Mouse (Mus musculus): ENCODE measurements around the gene Pip4k2c. TPM values are rescaled to one million over a fixed set of nuclear protein-coding genes. Genes with fewer than 3 reads are reported as not detected.
"Not testable (repeated sequence)": the region's sequence is repeated elsewhere in the genome, so short reads cannot be mapped to it uniquely, and the experiment has no call there.

Pip4k2c gene
- polyA plus RNA-seq, 1 experiment from 2014 or later: 15.5 TPM

GRCm38 (mm10) chr10:127194428-127195327, 16.7 kb downstream of the Pip4k2c start:
- Histone ChIP-seq H3K9me3 (ENCODE audit: control insufficient read depth, low read length) (no peaks in the 10 kb centered on the region), H3K4me3 (ENCODE audit: low read depth, low read length) (peak overlapping the region; percentile 97), H3K36me3 (ENCODE audit: control insufficient read depth, insufficient read depth, low read length) (peaks cover 23% of the 10 kb centered on the region), H3K4me1 (ENCODE audit: control insufficient read depth, insufficient read depth, low read length) (peaks cover 27% of the 10 kb centered on the region), H3K4me2 (ENCODE audit: low read depth, low read length) (peak overlapping the region; percentile 84), H3K27ac (ENCODE audit: low read depth, low read length) (peak overlapping the region; percentile 86), H3K27me3 (ENCODE audit: control insufficient read depth, insufficient read depth, low read length) (no peaks in the 10 kb centered on the region), H3K9ac (replicated peaks; ENCODE audit: low read depth, low read length) (peak overlapping the region; percentile 95)
- 18% methylated on average over 22 of the region's 22 CpGs for WGBS
- ATAC-seq (ENCODE audit: low read depth): peak; percentile 39; the same call in 1 of the 2 replicates

- no peak for ATAC-seq (ENCODE audit: low read depth)
These were observed 18.4 kb downstream of the Pip4k2c start for GRCm38 (mm10) chr10:127193011-127193410.

GRCm38 (mm10) chr10:127192057-127192328, 19.4 kb downstream of the Pip4k2c start:
- not testable (repeated sequence) for ATAC-seq (ENCODE audit: low read depth); H3K9ac ChIP-seq (replicated peaks; ENCODE audit: low read depth, low read length); H3K4me2 ChIP-seq (ENCODE audit: low read depth, low read length); H3K27me3 ChIP-seq (ENCODE audit: control insufficient read depth, insufficient read depth, low read length); H3K9me3 ChIP-seq (ENCODE audit: control insufficient read depth, low read length); H3K27ac ChIP-seq (ENCODE audit: low read depth, low read length); H3K4me3 ChIP-seq (ENCODE audit: low read depth, low read length)
- H3K4me1 ChIP-seq (ENCODE audit: control insufficient read depth, insufficient read depth, low read length): peaks cover 39% of the 10 kb centered on the region
- 84% methylated on average over 1 of the region's 1 CpGs for WGBS
- H3K36me3 ChIP-seq (ENCODE audit: control insufficient read depth, insufficient read depth, low read length): peaks cover 11% of the 10 kb centered on the region; the same call in 1 of the 2 replicates

More at GRCm38 (mm10) chr10:127193011-127193410, 18.4 kb downstream of the Pip4k2c start:
- no peak overlapping the region for H3K9ac ChIP-seq (replicated peaks; ENCODE audit: low read depth, low read length)
- no peaks in the 10 kb centered on the region for H3K27me3 ChIP-seq (ENCODE audit: control insufficient read depth, insufficient read depth, low read length)
- WGBS: 79% methylated on average over 9 of the region's 9 CpGs
- no peak overlapping the region for H3K27ac ChIP-seq (ENCODE audit: low read depth, low read length)
- peaks cover 11% of the 10 kb centered on the region; the same call in 1 of the 2 replicates for H3K36me3 ChIP-seq (ENCODE audit: control insufficient read depth, insufficient read depth, low read length)
- no peak overlapping the region for H3K4me2 ChIP-seq (ENCODE audit: low read depth, low read length)
- H3K4me3 ChIP-seq (ENCODE audit: low read depth, low read length): no peak overlapping the region
- H3K4me1 ChIP-seq (ENCODE audit: control insufficient read depth, insufficient read depth, low read length): peaks cover 35% of the 10 kb centered on the region
- H3K9me3 ChIP-seq (ENCODE audit: control insufficient read depth, low read length): no peaks in the 10 kb centered on the region

GRCm38 (mm10) chr10:127191191-127192056, 20.0 kb downstream of the Pip4k2c start:
- peaks cover 11% of the 10 kb centered on the region; the same call in 1 of the 2 replicates for H3K36me3 ChIP-seq (ENCODE audit: control insufficient read depth, insufficient read depth, low read length)
- H3K9ac ChIP-seq (replicated peaks; ENCODE audit: low read depth, low read length): no peak overlapping the region
- no peaks in the 10 kb centered on the region for H3K9me3 ChIP-seq (ENCODE audit: control insufficient read depth, low read length)
- H3K4me3 ChIP-seq (ENCODE audit: low read depth, low read length): no peak overlapping the region
- H3K4me2 ChIP-seq (ENCODE audit: low read depth, low read length): no peak overlapping the region
- no peak for ATAC-seq (ENCODE audit: low read depth)
- H3K27ac ChIP-seq (ENCODE audit: low read depth, low read length): no peak overlapping the region
- no peaks in the 10 kb centered on the region for H3K27me3 ChIP-seq (ENCODE audit: control insufficient read depth, insufficient read depth, low read length)
- WGBS: 84% methylated on average over 19 of the region's 19 CpGs
- H3K4me1 ChIP-seq (ENCODE audit: control insufficient read depth, insufficient read depth, low read length): peaks cover 37% of the 10 kb centered on the region

GRCm38 (mm10) chr10:127190398-127191190, 20.8 kb downstream of the Pip4k2c start:
- Histone ChIP-seq H3K4me2 (ENCODE audit: low read depth, low read length) (peak overlapping the region; percentile 85), H3K9me3 (ENCODE audit: control insufficient read depth, low read length) (no peaks in the 10 kb centered on the region), H3K36me3 (ENCODE audit: control insufficient read depth, insufficient read depth, low read length) (peaks cover 11% of the 10 kb centered on the region; the same call in 1 of the 2 replicates), H3K4me1 (ENCODE audit: control insufficient read depth, insufficient read depth, low read length) (peaks cover 32% of the 10 kb centered on the region), H3K27ac (ENCODE audit: low read depth, low read length) (no peak overlapping the region), H3K27me3 (ENCODE audit: control insufficient read depth, insufficient read depth, low read length) (no peaks in the 10 kb centered on the region), H3K4me3 (ENCODE audit: low read depth, low read length) (no peak overlapping the region), H3K9ac (replicated peaks; ENCODE audit: low read depth, low read length) (0 out of 2 replicates have a peak overlapping the region, but pooled peaks have one; percentile 69)
- 31% methylated on average over 13 of the region's 14 CpGs for WGBS
- ATAC-seq (ENCODE audit: low read depth): no peak

GRCm38 (mm10) chr10:127189651-127190381, 21.6 kb downstream of the Pip4k2c start, which contains the start of gene Arhgef25:
Gene Arhgef25 (minus strand): TSS chr10:127190083.
- H3K27me3 ChIP-seq (ENCODE audit: control insufficient read depth, insufficient read depth, low read length): no peaks in the 10 kb centered on the region
- peaks cover 30% of the 10 kb centered on the region for H3K4me1 ChIP-seq (ENCODE audit: control insufficient read depth, insufficient read depth, low read length)
- H3K4me2 ChIP-seq (ENCODE audit: low read depth, low read length): peak within 1 kb of the TSS; percentile 85
- ATAC-seq (ENCODE audit: low read depth): no peak
- peak within 1 kb of the TSS; percentile 60 for H3K27ac ChIP-seq (ENCODE audit: low read depth, low read length)
- no peaks in the 10 kb centered on the region for H3K9me3 ChIP-seq (ENCODE audit: control insufficient read depth, low read length)
- 3% methylated on average over 35 of the region's 35 CpGs for WGBS
- H3K9ac ChIP-seq (replicated peaks; ENCODE audit: low read depth, low read length): peak within 1 kb of the TSS; percentile 69
- H3K4me3 ChIP-seq (ENCODE audit: low read depth, low read length): peak within 1 kb of the TSS; percentile 45
- peaks cover 11% of the 10 kb centered on the region; the same call in 1 of the 2 replicates for H3K36me3 ChIP-seq (ENCODE audit: control insufficient read depth, insufficient read depth, low read length)

GRCm38 (mm10) chr10:127189116-127189650, 22.2 kb downstream of the Pip4k2c start:
- WGBS: 1% methylated on average over 26 of the region's 26 CpGs
- Histone ChIP-seq H3K9me3 (ENCODE audit: control insufficient read depth, low read length) (no peaks in the 10 kb centered on the region), H3K4me1 (ENCODE audit: control insufficient read depth, insufficient read depth, low read length) (peaks cover 27% of the 10 kb centered on the region), H3K27me3 (ENCODE audit: control insufficient read depth, insufficient read depth, low read length) (no peaks in the 10 kb centered on the region), H3K36me3 (ENCODE audit: control insufficient read depth, insufficient read depth, low read length) (peaks cover 11% of the 10 kb centered on the region; the same call in 1 of the 2 replicates), H3K27ac (ENCODE audit: low read depth, low read length) (peak overlapping the region; percentile 60), H3K4me3 (ENCODE audit: low read depth, low read length) (peak overlapping the region; percentile 45), H3K4me2 (ENCODE audit: low read depth, low read length) (peak overlapping the region; percentile 85), H3K9ac (replicated peaks; ENCODE audit: low read depth, low read length) (peak overlapping the region; percentile 69)
- peak; percentile 10 for ATAC-seq (ENCODE audit: low read depth)

Measured in neural tube, embryonic 14.5 days (tissue).